Mouse (Mus musculus): Measurements from ENCODE around the gene Arhgef39.

DNA sequence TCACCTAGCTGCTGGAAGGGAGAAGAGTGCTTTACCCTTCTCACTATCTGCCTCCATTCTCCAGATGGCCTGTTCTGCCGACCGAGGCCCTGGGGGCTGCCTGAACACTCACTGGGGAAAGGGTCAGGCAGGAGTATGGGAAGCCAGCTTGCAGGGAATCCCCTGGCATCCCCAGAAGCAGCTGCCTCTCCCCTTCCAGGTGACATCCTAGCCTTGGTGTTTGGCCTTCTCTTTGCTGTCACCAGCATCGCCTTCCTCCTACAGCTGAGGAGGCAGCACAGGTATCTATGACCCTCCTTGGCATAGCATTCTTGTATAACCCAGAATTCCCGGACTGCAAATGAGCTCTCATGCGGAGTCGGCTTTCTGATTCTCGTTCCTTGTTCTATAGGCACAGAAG is 13.2 kb upstream of the Arhgef39 start:
- no peak for TF ChIP-seq CTCF (IDR thresholded peaks at IDR 0.05; ENCODE audit: borderline replicate concordance, insufficient read depth, low read depth, low read length)
- TF ChIP-seq POLR2A (IDR thresholded peaks at IDR 0.05; ENCODE audit: borderline replicate concordance, insufficient read depth, low read length), result no peak

All from cerebellum, adult 2 months (tissue).